Mouse (Mus musculus) lung, postnatal 14 days (tissue): ENCODE data around the gene Arhgef17.

ENCODE experiments used
- DNase-seq: peaks from one replicate; pipeline ENCODE4 v3.0.0; 2021

Arhgef17 gene

DNA sequence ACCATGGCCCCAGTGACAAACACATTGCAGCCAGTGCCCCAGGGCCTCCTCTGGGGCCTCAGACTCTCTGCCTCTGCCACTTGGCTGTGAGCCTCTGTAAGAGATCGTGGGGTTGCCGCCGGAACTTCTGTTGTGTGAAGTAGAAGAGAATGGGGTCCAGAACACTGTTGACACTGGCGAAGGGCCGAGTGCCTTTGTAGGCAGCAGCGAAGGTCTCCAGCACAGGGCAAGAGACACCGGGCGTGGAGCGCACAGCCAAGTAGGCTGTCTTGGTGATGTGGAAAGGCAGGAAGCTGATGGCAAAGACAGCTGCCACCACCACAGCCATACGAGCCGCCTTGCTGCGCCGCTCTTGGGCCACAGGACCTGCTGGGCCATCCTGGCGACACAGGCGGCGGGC, 6.2 kb upstream of the Arhgef17 start:
- DNase-seq = no peak

DNA sequence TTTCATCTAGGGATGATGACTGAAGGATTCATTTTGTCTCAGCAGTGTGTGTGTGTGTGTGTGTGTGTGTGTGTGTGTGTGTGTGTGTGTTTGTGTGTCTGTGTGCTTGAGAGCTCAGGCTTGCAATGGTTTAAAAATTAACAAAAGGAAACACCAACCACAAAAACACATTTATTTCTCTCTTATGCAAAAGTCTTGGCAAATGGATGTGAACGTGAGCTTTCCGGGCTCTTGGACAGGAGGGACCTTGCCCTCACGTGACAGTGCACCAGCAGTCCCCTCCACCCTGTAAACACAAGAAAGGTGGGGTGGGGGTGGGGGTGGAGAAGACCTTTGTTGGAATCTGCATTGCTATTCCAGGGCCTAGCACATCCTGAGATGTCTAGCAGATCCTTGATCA, 5.6 kb upstream of the Arhgef17 start:
- DNase-seq = no peak

DNA sequence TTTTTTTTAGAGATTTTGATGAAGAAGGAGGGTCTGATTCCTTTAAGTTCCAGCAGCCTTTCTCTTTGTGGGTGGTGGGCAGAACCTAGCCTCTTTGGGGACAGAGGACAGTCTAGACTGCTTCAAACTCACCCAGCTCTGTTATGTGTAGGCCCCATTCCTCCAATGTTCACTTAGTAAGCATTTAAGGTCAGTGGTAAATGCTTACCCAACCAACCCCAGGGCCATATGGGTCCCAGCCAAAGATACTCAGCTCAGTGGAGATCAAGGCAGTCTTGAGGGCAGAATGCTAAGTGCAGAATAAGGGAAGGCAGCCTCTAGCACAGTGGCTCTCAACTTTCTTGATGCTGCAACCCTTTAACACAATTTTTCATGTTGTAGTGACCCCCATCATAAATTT, 1.6 kb upstream of the Arhgef17 start:
- DNase-seq = no peak

DNA sequence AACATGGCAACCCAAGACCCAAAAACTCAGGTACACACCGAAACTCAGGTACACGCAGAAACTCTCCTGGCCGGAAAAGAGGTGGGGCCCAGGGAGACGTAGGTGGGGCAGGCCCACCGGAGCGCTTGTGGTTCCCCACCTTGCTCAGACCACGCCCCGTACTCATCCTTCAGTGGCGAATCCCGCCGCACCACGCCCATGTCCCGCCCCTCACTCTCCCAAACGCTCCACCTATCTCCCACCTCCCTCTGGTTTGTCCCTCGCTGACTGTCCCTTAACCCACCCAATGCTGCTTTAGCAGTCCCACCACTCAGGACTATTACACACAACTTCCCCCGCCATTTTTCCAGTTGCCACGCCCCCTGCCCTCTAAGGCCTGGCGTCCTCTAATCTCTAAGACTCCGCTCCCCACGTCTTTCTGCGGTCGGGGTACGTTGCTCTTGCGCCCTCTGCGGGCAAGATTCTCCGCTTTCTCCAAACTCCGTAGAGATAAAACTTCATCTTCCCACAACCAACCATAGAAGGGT, 637 bp upstream of the Arhgef17 start:
- DNase-seq = peak; percentile 91

DNA sequence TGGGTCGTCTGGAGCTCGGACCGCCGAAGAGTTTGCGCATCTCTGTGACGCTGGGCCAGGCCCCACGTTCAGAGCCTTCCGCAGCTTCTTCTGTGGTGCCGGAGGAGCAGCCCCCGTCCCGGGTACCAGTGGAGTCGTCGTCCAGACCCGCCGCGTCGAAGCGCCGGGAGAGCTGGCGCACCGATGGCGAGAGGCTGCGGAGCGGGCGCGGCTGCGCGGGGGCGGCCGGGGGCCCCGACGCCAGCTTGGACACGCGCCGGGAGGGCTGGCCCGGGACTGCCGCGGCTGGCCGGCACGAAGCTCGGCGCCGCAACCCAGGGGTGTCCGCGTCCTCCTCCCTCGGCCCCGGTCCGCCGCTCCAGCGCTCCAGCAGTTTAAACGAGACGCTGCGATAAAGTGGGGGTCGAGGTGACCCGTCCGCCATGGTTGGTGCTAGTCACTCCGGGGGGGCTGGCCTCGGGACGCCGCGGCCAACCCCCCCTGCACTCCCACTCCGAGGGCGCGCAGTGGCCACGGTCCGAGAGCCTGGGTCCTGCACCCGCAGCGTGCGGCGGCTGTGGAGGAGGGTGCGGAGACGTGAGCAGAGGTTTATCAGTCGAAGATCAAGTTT, 486 bp downstream of the Arhgef17 start:
- no peak for DNase-seq

DNA sequence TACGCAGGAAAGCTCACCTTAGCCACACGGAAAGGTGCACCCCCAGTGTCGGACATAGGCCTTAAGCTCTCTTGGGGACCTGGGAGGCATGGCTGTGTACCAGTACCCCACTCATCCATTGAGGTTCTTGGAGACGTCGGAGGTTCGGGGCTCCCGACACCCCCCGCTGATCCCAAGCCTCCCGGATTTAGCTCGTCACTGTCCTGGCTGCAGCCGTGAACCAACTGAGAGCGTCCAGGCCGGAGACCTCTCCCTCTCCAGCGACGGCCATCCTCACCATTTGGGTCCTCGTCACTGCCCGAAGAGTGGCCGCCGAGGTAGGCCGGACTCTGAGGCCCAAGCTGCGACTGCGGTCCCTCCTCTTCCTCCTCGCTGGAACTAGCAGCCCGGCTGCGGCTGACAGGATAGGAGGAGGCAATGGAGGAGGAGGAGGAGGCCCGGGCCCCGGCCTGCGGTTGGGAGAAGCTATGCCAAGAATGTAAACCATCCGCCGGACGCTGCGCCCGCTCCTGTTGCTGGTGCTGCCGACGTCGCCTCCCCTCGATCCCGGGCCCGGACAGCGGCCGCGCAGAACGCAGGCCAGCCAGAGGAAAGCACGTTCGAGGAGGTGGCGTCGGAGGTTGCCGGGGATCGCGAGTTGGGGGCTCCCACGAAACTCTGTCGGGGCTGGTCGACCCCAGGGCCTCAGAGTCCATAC, 1.1 kb downstream of the Arhgef17 start:
- DNase-seq = peak; percentile 81

DNA sequence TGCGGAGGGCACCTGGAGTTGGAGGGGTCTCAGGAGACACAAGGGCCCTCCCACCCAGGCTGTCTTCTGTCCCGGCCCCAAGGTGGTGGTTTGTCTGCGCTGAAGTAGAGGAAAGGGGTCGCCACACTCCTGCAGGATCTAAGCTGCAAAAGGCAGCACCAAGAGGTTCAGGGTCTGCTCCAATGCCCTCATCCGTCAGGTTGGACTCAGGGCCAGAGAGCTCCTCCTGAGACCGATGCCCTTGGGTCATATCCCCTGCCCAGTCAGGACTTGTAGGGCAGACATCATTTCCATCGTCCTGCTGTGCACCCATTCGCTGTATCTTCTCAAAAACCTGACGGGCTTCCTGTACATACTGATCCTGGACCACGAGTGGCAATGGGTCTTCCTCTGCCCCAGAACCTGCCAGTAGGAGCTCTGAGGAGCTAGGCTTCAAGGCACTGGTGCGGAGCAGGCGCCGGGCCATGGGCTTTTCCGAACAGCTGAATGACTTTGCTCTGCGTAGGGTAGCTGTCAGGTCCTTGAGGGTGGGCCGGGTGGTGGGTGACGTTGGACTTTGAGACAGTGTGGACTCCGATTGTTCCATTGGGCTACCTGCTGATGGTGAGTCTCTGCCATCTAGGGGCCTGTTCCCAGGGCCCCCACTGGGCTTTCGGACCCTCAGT, 2.1 kb downstream of the Arhgef17 start:
- DNase-seq = no peak

DNA sequence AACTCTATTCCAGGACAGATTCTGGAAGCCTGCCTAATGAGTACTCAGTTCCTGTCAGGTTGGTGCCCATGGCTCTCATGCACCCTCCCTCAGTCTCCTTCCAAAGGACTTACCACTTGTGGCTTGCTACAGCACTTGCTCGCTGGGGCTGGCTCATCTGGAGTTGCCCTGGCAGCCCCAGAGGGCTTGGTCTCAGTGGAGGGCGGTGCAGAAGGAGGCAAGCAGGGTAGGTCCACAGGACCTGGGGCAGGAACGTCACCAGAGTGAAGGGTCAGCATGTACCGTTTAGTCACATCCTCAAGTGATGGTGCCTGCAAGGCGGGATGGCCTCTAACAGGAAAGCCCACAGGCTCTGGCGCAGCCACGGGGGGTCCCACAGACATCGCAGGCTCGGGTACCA, 3.5 kb downstream of the Arhgef17 start:
- DNase-seq = no peak

DNA sequence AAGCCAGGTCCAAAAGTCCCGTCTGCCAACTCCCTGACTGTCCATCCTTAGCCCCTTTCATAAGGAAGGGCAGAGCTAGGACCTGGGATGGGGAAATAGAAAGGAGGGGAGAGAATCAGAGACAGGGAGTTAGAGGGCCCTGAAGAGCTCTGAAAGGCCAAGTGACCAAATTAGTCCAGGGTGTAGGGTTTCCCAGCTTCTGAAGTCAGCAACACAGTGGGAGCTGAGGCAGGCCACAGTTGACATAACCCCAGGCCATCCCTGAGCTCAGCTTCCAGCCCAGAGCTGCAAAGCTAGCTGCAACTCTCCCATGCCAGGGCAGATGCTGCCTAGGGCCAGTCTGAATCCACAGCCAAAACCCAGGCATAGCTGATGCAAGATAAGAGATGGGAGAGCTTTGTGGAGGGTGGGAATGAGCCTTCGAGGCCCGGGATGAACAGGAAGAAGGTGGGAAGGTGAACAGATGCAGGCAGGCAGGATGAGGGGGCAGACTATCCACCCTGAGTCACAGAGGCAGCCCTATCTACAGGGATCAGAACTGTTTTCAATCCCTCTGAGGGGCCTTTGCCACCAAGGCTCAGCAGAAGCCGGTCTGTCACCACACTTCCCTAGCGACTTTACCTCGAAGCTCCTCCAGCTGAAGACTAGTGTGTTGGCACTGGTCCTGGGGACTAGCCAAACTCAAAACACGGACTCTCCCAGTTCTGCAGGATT, 4.5 kb downstream of the Arhgef17 start:
- no peak for DNase-seq

DNA sequence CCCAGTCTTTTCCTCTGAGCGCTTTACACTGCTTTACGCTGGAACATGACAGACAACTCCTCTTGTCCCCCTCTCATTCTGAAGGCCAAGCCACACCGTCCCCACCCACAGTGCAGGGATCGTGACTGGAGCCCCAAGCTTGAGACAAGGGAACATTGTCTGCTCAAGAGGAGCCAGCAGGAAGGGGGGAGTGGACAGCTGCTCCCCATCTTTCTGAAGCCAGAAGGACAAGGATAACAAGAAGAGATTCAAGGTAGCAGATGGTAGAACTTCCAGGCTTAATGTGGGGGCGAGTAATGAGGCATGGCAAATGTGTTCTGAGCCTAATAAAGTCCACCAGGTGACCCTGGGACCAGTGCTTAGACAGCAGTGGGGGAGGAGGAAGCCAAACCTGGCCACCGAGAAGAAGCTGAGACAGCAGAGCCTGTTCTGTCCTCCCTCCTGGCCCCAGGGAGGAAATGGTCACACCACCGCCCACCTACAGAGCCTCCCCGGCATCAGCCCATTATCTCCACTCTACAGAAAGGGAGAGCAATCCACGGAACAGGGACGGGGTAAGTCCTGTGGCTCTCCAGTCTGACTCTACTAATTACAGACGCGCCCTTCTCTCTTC, 5.5 kb downstream of the Arhgef17 start:
- no peak for DNase-seq

DNA sequence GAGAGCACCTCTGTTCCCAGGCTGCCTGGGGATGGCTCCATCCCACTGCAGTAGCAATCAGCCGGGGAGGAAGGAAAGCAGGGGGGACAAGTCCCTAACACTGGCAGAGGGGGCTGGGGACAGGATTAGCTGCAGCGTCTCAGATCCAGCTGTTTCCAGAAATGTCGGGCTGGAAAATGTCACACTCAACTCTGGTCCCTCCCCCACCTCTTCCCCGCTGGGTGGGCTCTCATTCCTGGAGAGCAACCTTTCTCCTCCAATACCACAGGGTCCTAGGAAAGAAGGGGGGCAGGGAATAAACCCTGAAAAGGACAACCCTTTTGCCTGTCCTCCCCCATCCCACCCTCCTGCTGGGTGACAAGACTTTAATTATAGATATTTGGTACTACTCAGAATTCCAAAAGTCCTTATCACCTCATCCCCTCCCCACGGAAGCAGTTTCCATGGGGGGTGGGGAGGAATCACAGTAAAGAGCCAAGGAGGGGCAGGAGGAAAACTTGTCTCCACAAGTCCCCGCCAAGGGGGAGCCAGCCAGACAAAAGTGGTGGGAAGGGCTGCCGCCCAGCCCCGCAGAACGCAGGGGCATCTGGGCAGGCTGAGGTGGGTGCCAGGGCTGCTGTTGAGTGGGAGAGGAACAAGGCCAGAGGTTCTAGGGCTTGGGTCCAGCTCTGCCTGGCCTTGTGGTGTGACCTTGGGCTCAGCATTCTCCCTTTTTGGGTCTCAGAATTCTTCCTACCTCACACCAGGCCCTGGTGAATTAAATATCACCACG, 7.0 kb downstream of the Arhgef17 start:
- DNase-seq = no peak

DNA sequence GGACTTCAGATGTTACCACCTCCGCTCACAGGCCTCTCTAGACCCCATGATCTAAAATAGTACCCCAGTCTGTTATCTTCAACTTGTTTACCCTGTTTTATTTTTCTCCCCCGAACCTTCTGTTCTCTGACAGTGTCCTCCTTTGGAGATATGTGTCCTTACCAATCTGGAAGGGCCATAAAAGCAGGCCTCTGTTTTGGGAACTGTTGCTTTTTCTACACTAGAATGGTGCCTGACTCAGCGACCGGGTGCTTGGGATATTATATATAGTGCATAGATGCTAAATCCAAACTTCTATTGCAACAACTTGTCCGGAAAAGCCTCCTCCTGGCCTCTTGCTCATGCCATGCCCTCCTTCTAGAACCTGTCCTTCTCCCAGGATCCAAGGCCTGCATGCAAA, 7.7 kb downstream of the Arhgef17 start:
- no peak for DNase-seq

DNA sequence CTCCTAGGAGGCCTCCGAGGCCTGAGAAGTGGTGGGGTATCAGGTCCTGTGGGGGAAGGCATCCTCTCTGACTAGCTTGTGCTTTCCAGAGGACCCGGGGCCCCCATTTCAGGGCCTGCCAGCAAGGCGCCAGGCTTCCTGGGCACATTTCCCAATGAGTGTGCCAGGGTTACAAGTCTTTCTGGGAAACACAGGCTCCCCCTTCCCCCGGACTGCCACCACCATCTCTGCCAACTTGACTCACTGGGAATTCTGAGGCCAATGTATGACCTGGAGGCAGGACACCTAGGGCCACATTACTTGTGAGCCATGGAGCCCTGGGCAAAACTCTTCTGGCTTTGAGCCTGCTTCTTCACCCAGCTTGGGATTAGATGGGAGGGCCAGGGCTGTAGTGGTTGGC, 9.0 kb downstream of the Arhgef17 start:
- DNase-seq = no peak

DNA sequence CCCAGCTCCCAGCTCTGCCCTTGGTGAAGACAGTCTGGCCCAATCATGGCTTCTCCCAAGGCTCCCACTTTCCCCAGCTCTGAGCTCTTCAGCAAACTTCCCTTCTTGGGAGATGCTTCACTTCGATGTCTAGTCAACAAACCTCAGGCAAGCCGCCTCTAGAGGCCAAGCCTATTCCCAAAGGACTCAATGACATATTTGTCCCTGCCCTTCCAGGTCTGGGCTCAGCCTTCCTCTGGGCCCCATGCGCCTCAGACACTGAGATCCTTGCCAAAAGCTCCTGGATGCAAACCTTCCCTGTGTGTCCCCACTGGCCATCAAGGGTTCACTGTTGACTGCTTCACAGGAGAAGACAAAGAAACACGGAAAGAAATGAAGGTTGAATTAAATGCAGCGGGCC, 10.6 kb downstream of the Arhgef17 start:
- no peak for DNase-seq

DNA sequence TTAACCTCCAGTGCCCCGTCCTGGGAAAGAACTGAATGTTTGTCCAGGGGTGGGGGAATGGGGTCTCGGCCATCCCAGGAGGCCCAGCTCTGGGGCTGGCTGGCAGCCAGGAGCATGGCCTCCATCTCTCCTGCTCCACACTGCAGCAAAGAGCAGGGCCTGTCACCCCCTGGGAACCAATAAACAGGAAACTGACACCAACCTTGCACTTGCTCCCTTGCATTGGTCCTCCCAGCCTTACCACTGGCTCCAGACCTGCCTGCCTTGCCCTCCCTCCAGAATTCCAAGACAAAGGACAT, 12.1 kb downstream of the Arhgef17 start:
- DNase-seq = peak; percentile 47

DNA sequence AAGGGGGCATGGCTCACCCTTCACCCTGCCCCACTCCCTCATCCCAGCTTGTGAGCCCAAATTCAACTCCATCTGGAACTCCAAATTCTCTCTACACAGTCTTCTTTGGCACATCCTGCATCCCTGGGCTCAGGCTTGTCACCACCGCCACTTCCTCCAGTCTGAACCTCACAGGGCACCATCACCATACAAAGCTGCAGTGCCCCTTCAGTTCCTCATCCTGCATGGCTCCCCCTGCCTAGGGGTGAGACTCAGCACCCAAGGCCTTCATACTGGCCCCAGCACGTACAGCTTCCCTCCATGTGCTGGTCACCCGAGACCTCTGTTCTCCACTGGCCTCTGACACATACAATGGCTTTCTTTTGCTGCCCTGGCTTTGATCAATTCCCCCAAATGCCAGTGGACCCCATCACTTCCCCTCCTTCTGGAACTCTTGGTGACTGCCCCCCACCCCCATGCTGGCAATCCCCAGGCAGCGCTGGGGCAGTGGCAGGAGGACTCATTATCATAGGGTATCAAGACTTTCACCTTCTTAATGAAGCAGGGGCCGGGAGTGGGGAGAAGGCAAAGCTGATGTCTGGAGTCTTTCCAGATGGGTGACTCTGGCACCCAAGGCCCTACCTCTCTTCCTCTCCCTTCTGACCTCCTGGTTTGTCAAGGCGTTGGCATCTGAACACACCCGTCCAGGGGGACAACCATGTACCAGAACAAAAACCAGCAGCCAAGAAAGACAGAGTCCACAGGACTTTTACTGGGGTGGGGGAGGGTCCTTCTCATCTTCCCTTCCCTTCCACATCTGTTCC, 12.7 kb downstream of the Arhgef17 start:
- DNase-seq = no peak

DNA sequence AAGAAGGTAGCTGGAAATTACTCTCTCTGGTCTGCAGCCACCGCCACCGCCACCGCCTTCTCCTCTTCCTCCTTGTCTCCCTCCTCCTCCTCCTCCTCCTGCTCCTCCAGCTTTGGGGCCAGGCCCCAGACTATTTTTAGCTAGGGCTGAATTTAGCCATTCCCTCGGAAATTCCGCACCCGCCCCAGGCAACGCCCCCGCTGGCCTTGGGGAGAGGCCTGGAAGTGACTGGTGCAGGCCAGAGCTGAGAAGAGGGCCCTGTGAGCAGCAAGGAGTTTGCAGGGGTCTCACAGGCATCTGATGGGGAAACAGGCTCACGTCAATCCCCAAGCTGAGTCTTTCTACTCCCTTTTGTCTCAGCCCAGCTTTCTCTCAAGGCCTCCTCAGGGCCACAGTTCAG, 13.7 kb downstream of the Arhgef17 start:
- peak; percentile 68 for DNase-seq

DNA sequence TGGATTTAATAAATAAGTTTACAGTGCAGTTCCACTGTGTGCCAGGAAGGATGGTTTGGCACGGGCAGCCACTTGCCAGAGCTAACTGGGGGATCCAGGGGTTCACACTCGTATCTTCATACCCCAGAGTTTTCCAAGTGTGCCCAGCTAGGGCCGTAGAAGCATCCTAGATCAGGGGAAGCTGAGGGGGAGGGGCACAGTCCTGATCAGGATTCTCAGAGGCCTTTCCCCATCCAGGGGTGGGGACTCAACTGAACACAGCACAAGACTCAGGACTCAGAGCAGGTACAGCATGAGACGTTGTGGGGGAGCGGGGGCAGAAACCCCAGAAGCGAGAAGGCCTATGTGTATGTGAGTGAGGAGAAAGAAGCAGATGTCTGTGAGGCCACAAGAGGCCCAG, 14.2 kb downstream of the Arhgef17 start:
- no peak for DNase-seq

DNA sequence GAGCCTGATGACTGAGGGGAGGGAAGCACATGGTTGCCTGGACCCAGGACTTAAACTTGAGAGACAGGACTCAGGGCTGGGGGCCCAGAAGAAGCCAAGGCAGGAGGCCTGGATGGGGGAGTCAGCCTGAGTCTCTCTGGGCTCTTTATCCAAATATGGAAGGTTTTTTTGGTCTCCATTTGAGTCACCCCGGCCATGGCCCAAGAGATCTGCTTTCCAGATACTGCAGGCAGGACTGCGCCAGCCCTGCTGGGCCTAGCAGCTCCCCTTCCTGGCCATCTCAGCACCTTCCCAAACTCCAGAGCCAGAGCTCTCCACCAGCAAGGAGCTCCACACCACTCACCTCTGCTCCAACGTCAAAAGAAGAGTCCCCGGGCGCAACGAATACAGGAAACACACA, 15.4 kb downstream of the Arhgef17 start:
- no peak for DNase-seq

DNA sequence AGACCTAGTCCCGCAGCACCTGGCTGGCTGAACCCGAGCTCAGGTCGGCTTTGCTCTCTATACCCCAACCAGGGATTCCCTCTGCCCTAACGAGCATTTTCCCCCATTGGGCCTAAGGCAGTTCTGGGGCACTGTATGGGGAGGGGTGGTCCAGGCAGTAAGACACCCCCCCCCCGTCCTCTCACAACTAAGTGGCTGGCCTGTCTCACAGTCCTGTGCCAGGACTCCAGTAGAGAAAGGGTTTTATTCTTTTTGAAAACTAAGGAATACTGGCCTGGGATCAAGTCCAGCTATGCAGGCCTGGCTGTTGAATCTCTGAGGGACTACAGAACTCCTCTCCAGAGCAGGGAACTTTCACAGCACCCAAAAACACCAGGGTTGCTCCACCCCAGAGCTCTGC, 16.7 kb downstream of the Arhgef17 start:
- DNase-seq = no peak

DNA sequence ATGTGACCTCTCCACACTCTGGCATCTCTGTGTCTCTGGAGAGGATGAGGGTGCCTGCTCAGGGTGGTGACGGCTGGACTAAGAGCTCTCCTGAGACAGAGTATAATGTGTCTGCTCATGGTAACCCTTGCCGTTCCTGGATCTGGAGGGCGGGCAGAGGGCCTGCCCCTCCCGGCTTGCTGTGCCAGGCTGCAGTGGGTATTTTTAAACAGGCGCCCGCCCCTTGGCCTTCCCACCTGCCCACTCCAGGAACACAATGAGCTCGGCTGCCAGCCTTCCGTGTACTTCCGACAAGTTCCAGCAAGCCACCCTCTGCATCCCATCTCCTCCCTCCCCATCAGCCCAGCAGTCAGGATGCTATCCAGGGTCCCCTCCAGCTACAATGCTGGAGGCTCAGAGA, 20.1 kb downstream of the Arhgef17 start:
- no peak for DNase-seq
